Mouse (Mus musculus) C2C12 (cell line): ENCODE results near the gene Olfr1274-ps.

Source experiments
- CTCF ChIP-seq: IDR thresholded peaks from one replicate; pipeline ENCODE4 v1.5.1; 2011; ENCODE audit not compliant: control insufficient read depth, insufficient read depth, insufficient read length
- FOSL1 ChIP-seq: IDR thresholded peaks from one replicate; pipeline ENCODE4 v1.8.0; 2011; ENCODE audit warnings: mild to moderate bottlenecking, low read length; ENCODE audit not compliant: poor library complexity, insufficient read depth, severe bottlenecking
- MAX ChIP-seq: IDR thresholded peaks from one replicate; pipeline ENCODE4 v1.6.1; 2011; ENCODE audit warnings: mild to moderate bottlenecking, control low read depth
- MYOG ChIP-seq: IDR thresholded peaks from one replicate; pipeline ENCODE4 v1.6.1; 2011; ENCODE audit not compliant: control insufficient read depth, insufficient read length; ENCODE audit errors: extremely low read depth
- USF1 ChIP-seq: IDR thresholded peaks from one replicate; pipeline ENCODE4 v1.6.1; 2011; ENCODE audit warnings: low read depth, mild to moderate bottlenecking, control low read depth, moderate library complexity

GRCm38 (mm10) chr2:90452380-90452779, 53.9 kb downstream of the Olfr1274-ps start:
- TF ChIP-seq CTCF (no peak), USF1 (no peak), MYOG (no peak), FOSL1 (no peak), MAX (no peak)
